Mouse (Mus musculus): ENCODE measurements around the gene Rictor. TPM values are rescaled to one million over a fixed set of nuclear protein-coding genes. Genes with fewer than 3 reads are reported as not detected.
"Not testable (repeated sequence)": the region's sequence is repeated elsewhere in the genome, so short reads cannot be mapped to it uniquely, and the experiment has no call there.

Gene Rictor
- polyA plus RNA-seq, 1 experiment from 2014 or later, result 21.5 TPM

- not testable (repeated sequence) for H3K9me3 ChIP-seq (replicated peaks; ENCODE audit: control insufficient read depth, low read length); ATAC-seq (ENCODE audit: low read depth); H3K27ac ChIP-seq (ENCODE audit: low read length); H3K4me1 ChIP-seq (ENCODE audit: control insufficient read depth, low read depth, low read length); H3K27me3 ChIP-seq (ENCODE audit: control insufficient read depth, insufficient read depth, low read depth, low read length); H3K4me3 ChIP-seq (ENCODE audit: low read depth, low read length); H3K4me2 ChIP-seq (ENCODE audit: low read depth, low read length); H3K36me3 ChIP-seq (ENCODE audit: control insufficient read depth, insufficient read depth); H3K9ac ChIP-seq (ENCODE audit: low read depth, low read length)
- 86% methylated on average over 8 of the region's 8 CpGs for WGBS (ENCODE audit: insufficient replicate concordance)
Measured at GRCm38 (mm10) chr15:6746301-6746983, 38.3 kb downstream of the Rictor start.

GRCm38 (mm10) chr15:6747001-6747400 lies 38.8 kb downstream of the Rictor start:
- no peak for ATAC-seq (ENCODE audit: low read depth)
- 86% methylated on average over 9 of the region's 9 CpGs for WGBS (ENCODE audit: insufficient replicate concordance)
- Histone ChIP-seq H3K27me3 (ENCODE audit: control insufficient read depth, insufficient read depth, low read depth, low read length) (no peaks in the 10 kb centered on the region), H3K4me3 (ENCODE audit: low read depth, low read length) (no peak overlapping the region), H3K4me1 (ENCODE audit: control insufficient read depth, low read depth, low read length) (no peaks in the 10 kb centered on the region), H3K4me2 (ENCODE audit: low read depth, low read length) (no peak overlapping the region), H3K36me3 (ENCODE audit: control insufficient read depth, insufficient read depth) (peaks cover 4% of the 10 kb centered on the region; the same call in 1 of the 2 replicates), H3K27ac (ENCODE audit: low read length) (no peak overlapping the region), H3K9ac (ENCODE audit: low read depth, low read length) (no peak overlapping the region), H3K9me3 (replicated peaks; ENCODE audit: control insufficient read depth, low read length) (no peaks in the 10 kb centered on the region)

- no peak overlapping the region for H3K27ac ChIP-seq (ENCODE audit: low read length)
- H3K9ac ChIP-seq (ENCODE audit: low read depth, low read length), result no peak overlapping the region
- no peak overlapping the region for H3K4me2 ChIP-seq (ENCODE audit: low read depth, low read length)
- no peaks in the 10 kb centered on the region for H3K27me3 ChIP-seq (ENCODE audit: control insufficient read depth, insufficient read depth, low read depth, low read length)
- H3K36me3 ChIP-seq (ENCODE audit: control insufficient read depth, insufficient read depth), result peaks cover 10% of the 10 kb centered on the region
- H3K9me3 ChIP-seq (replicated peaks; ENCODE audit: control insufficient read depth, low read length), result no peaks in the 10 kb centered on the region
- no peaks in the 10 kb centered on the region for H3K4me1 ChIP-seq (ENCODE audit: control insufficient read depth, low read depth, low read length)
- WGBS (ENCODE audit: insufficient replicate concordance), result 91% methylated on average over 2 of the region's 2 CpGs
- no peak overlapping the region for H3K4me3 ChIP-seq (ENCODE audit: low read depth, low read length)
- no peak for ATAC-seq (ENCODE audit: low read depth)
Measured at GRCm38 (mm10) chr15:6754400-6754799, 46.2 kb downstream of the Rictor start.

- Histone ChIP-seq H3K4me2 (ENCODE audit: low read depth, low read length) (no peak overlapping the region), H3K4me1 (ENCODE audit: control insufficient read depth, low read depth, low read length) (no peaks in the 10 kb centered on the region), H3K36me3 (ENCODE audit: control insufficient read depth, insufficient read depth) (peaks cover 47% of the 10 kb centered on the region), H3K27ac (ENCODE audit: low read length) (no peak overlapping the region), H3K27me3 (ENCODE audit: control insufficient read depth, insufficient read depth, low read depth, low read length) (no peaks in the 10 kb centered on the region), H3K9ac (ENCODE audit: low read depth, low read length) (no peak overlapping the region), H3K9me3 (replicated peaks; ENCODE audit: control insufficient read depth, low read length) (no peaks in the 10 kb centered on the region), H3K4me3 (ENCODE audit: low read depth, low read length) (no peak overlapping the region)
- no peak for ATAC-seq (ENCODE audit: low read depth)
- 73% methylated on average over 3 of the region's 3 CpGs for WGBS (ENCODE audit: insufficient replicate concordance)
Measured at GRCm38 (mm10) chr15:6772265-6772664, 64.1 kb downstream of the Rictor start.

GRCm38 (mm10) chr15:6786212-6786611 lies 78.0 kb downstream of the Rictor start:
- no peak overlapping the region for H3K27ac ChIP-seq (ENCODE audit: low read length)
- ATAC-seq (ENCODE audit: low read depth), result no peak
- H3K9ac ChIP-seq (ENCODE audit: low read depth, low read length), result no peak overlapping the region
- WGBS (ENCODE audit: insufficient replicate concordance), result 89% methylated on average over 10 of the region's 10 CpGs
- H3K27me3 ChIP-seq (ENCODE audit: control insufficient read depth, insufficient read depth, low read depth, low read length), result no peaks in the 10 kb centered on the region
- H3K36me3 ChIP-seq (ENCODE audit: control insufficient read depth, insufficient read depth), result peaks cover 62% of the 10 kb centered on the region
- H3K9me3 ChIP-seq (replicated peaks; ENCODE audit: control insufficient read depth, low read length), result no peaks in the 10 kb centered on the region
- H3K4me2 ChIP-seq (ENCODE audit: low read depth, low read length), result no peak overlapping the region
- no peaks in the 10 kb centered on the region for H3K4me1 ChIP-seq (ENCODE audit: control insufficient read depth, low read depth, low read length)
- no peak overlapping the region for H3K4me3 ChIP-seq (ENCODE audit: low read depth, low read length)

GRCm38 (mm10) chr15:6787236-6787635 lies 79.1 kb downstream of the Rictor start:
- H3K36me3 ChIP-seq (ENCODE audit: control insufficient read depth, insufficient read depth), result peaks cover 62% of the 10 kb centered on the region
- H3K9me3 ChIP-seq (replicated peaks; ENCODE audit: control insufficient read depth, low read length), result no peaks in the 10 kb centered on the region
- H3K9ac ChIP-seq (ENCODE audit: low read depth, low read length), result no peak overlapping the region

GRCm38 (mm10) chr15:6790011-6790410 lies 81.8 kb downstream of the Rictor start:
- H3K27me3 ChIP-seq (ENCODE audit: control insufficient read depth, insufficient read depth, low read depth, low read length), result no peaks in the 10 kb centered on the region
- WGBS (ENCODE audit: insufficient replicate concordance), result 85% methylated on average over 7 of the region's 7 CpGs
- H3K9ac ChIP-seq (ENCODE audit: low read depth, low read length), result no peak overlapping the region
- peaks cover 65% of the 10 kb centered on the region for H3K36me3 ChIP-seq (ENCODE audit: control insufficient read depth, insufficient read depth)
- H3K4me2 ChIP-seq (ENCODE audit: low read depth, low read length), result no peak overlapping the region
- H3K4me1 ChIP-seq (ENCODE audit: control insufficient read depth, low read depth, low read length), result no peaks in the 10 kb centered on the region
- no peak overlapping the region for H3K27ac ChIP-seq (ENCODE audit: low read length)
- ATAC-seq (ENCODE audit: low read depth), result no peak
- H3K9me3 ChIP-seq (replicated peaks; ENCODE audit: control insufficient read depth, low read length), result no peaks in the 10 kb centered on the region
- H3K4me3 ChIP-seq (ENCODE audit: low read depth, low read length), result no peak overlapping the region

More at GRCm38 (mm10) chr15:6787236-6787635, 79.1 kb downstream of the Rictor start:
- no peaks in the 10 kb centered on the region for H3K4me1 ChIP-seq (ENCODE audit: control insufficient read depth, low read depth, low read length)
- no peaks in the 10 kb centered on the region for H3K27me3 ChIP-seq (ENCODE audit: control insufficient read depth, insufficient read depth, low read depth, low read length)
- WGBS (ENCODE audit: insufficient replicate concordance), result 89% methylated on average over 10 of the region's 10 CpGs
- no peak overlapping the region for H3K27ac ChIP-seq (ENCODE audit: low read length)
- H3K4me3 ChIP-seq (ENCODE audit: low read depth, low read length), result no peak overlapping the region
- ATAC-seq (ENCODE audit: low read depth), result no peak
- H3K4me2 ChIP-seq (ENCODE audit: low read depth, low read length), result no peak overlapping the region

- Histone ChIP-seq H3K27me3 (ENCODE audit: control insufficient read depth, insufficient read depth, low read depth, low read length) (no peaks in the 10 kb centered on the region), H3K36me3 (ENCODE audit: control insufficient read depth, insufficient read depth) (peaks cover 63% of the 10 kb centered on the region), H3K4me1 (ENCODE audit: control insufficient read depth, low read depth, low read length) (no peaks in the 10 kb centered on the region), H3K9me3 (replicated peaks; ENCODE audit: control insufficient read depth, low read length) (no peaks in the 10 kb centered on the region), H3K4me3 (ENCODE audit: low read depth, low read length) (no peak overlapping the region), H3K4me2 (ENCODE audit: low read depth, low read length) (no peak overlapping the region), H3K9ac (ENCODE audit: low read depth, low read length) (no peak overlapping the region), H3K27ac (ENCODE audit: low read length) (no peak overlapping the region)
- WGBS (ENCODE audit: insufficient replicate concordance), result 76% methylated on average over 11 of the region's 11 CpGs
- no peak for ATAC-seq (ENCODE audit: low read depth)
Measured at GRCm38 (mm10) chr15:6791648-6792047, 83.5 kb downstream of the Rictor start.

GRCm38 (mm10) chr15:6792846-6793245 lies 84.7 kb downstream of the Rictor start:
- Histone ChIP-seq H3K4me3 (ENCODE audit: low read depth, low read length) (no peak overlapping the region), H3K27ac (ENCODE audit: low read length) (no peak overlapping the region), H3K27me3 (ENCODE audit: control insufficient read depth, insufficient read depth, low read depth, low read length) (no peaks in the 10 kb centered on the region), H3K9me3 (replicated peaks; ENCODE audit: control insufficient read depth, low read length) (no peaks in the 10 kb centered on the region), H3K36me3 (ENCODE audit: control insufficient read depth, insufficient read depth) (peaks cover 63% of the 10 kb centered on the region), H3K4me1 (ENCODE audit: control insufficient read depth, low read depth, low read length) (no peaks in the 10 kb centered on the region), H3K4me2 (ENCODE audit: low read depth, low read length) (no peak overlapping the region), H3K9ac (ENCODE audit: low read depth, low read length) (no peak overlapping the region)
- WGBS (ENCODE audit: insufficient replicate concordance), result 89% methylated on average over 7 of the region's 7 CpGs
- no peak for ATAC-seq (ENCODE audit: low read depth)

All from liver, embryonic 16.5 days (tissue).